Mouse (Mus musculus): Measurements from ENCODE around the gene Map1s.

DNA sequence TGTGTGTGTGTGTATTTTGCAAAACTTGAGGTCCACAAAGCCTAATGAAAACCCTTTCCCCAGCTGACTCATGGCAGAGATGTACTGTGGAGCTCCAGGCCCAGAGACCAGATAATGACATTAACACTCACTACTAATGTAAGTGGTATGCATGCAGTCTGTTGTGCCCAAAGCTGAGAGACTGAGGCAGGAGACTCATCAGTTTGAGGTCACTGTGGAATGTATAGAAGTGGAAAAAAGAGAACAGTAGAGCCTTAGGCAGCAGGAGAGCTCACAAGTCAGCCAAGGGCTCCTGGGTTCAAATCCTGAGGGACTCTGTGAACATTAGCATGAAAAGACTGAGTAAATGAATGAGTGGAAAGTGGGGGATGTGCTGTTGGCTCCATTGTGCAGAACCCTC is 2.1 kb upstream of the Map1s start:
- TF ChIP-seq CTCF (IDR thresholded peaks at IDR 0.05; ENCODE audit: low read depth) (no peak), EP300 (optimal IDR thresholded peaks at IDR 0.05) (no peak)

All from stomach, postnatal 0 days (tissue).